Mouse (Mus musculus): ENCODE measurements around the gene Slc22a8.

The Slc22a8 gene

GRCm38 (mm10) chr19:8597269-8597668 is 6.2 kb downstream of the Slc22a8 start:
- DNase-seq (ENCODE audit: low spot score in 2 of 2), result no peak

DNA sequence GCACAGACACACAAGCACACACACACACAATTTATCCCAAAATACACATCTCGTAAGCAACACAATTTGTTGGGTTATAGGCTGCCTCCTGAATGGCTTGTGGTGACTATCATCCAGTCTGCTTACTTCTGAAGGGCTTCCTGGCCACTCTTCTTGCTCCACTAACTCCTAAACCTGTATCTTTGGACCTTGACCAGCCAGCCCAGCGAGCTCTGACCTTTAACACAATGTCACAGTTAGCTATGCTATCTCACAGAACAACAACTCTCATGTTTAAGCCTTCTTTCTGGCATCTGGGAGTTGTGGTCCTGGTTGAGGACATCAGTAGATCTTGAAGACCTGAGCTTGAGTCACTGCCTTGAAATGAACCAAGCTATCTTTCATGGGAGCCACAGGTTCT is 8.2 kb downstream of the Slc22a8 start:
- DNase-seq (ENCODE audit: low spot score in 2 of 2), result no peak

DNA sequence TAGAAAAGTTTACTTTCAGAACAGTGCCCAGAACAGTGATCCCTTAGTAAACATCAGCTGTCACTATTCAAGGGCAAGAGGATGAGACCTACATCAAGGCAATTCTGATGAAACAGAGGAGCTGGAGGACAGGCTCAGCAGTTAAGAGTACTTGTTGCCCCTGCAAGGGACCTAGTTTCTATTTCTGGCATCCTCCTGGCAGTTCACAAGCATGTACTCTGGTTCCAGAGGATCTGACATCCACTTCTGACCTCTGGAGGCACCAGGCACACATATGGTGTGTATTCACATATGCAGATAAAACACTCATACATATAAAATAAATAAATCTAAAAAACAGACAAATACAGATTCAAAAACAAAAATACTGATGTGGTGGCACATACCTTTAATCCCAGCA is 10.9 kb downstream of the Slc22a8 start:
- no peak for DNase-seq (ENCODE audit: low spot score in 2 of 2)

DNA sequence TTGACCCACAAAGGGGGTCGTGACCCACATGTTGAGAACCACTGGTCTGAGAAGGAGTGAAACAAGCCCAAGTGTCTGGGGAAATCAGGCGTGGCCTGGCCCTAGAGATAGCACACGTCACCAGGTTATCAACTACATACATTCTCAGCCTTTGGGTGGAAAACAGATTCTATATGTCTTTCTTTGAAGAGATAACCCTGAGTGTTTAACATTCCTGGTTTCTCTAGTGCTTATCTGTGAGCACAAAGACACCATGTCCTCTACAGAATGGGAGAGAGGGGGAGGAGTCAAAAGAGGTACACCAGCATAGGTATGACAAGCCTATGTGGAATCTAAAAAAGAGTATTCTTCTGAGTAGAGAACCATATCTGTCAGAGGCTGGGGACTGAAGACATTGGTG is 11.9 kb downstream of the Slc22a8 start:
- no peak for DNase-seq (ENCODE audit: low spot score in 2 of 2)

- DNase-seq (ENCODE audit: low spot score in 2 of 2), result no peak
Measured at GRCm38 (mm10) chr19:8604536-8605240, 13.6 kb downstream of the Slc22a8 start.

GRCm38 (mm10) chr19:8605241-8605558 is 14.1 kb downstream of the Slc22a8 start:
- DNase-seq (ENCODE audit: low spot score in 2 of 2), result no peak

DNA sequence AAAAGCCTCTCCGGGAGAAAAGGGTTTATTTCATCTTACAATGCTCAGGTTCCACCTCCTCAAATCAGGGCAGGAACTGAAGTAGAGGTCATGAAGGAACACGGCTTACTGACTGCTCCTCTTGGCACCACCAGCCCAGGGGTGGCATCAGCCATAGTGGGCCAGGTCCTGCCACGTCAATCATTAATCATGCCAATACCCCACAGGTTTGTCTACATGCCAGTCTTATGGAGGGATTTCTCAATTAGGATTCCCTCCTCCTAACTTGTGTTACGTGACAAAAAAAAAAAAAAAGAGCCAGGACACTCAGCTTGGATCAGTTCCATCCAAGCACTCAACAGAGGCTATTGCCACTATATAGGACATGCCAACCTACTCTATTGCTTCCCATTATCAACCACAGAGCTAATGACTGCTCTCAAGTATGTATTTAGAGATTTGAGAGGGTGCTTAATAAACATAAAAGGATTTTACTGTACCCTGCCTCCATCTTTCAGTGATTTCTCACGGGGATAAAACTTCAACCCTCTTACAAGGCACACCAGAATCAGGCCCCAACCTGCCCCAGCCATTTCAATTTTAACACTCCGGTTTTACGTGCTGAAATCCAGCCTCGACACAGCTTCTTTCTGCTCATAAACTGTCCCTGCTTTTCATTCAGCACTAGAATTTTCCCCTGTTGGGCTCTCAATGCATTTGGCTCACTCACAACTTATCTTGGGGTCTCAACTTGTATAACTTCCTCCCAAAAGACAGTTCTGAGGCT is 20.5 kb downstream of the Slc22a8 start:
- DNase-seq (ENCODE audit: low spot score in 2 of 2), result no peak

DNA sequence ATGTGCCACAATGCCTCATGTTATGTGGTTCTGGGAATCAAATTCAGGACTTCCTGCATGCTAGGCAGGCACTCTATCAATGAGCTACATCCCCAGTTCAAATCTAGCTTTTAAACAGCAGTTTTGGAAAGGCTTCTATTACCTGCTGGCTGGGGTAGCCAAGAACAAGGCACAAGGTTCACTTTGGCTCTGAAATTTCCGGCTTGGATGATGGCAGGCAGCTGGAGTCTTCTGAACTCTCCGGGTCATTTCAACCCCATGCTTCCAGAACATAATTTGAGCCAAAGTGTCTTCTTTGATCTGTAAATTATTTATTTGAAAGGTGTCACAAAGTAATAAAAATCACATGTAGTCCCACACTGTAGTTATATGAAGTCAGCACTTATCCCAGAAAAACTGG is 22.1 kb downstream of the Slc22a8 start:
- DNase-seq (ENCODE audit: low spot score in 2 of 2), result no peak

DNA sequence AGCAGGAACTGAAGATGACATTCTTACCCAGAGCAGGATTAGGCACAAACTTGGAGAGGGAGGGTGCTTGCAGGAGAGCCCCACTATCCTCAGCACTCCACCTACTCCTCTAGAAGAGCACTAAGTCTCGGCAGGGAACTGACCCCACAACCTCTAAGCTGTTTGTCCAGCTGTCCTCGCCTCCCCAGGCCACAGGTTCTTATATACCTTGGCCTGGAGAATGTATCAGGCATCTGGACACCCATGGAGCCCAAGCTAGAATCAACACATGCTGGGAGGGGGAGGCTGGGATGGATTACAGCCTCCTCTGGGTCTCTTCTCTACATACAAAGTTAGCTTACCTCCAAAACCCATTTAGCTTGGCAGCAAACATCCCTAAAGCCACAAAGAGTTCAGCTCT is 23.3 kb downstream of the Slc22a8 start:
- DNase-seq (ENCODE audit: low spot score in 2 of 2), result no peak

DNA sequence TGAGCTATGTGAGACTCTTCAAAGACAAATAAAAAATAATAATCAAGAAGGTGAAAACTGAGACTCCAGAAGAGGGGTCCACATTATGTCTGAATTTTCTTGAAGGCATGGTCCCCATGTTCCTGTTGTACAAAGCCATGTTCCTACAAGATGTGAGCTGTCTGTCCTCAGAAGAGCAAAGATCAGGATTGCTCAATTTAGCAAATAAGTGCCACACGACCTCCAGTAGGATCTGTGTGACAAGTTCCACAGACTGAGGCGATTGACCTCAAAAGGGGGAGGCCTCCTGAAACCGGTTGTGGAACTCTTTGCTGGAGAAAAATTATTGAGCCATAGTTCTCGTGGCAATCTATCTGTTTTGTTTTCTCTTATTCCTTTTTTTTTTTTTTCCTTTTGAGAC is 25.3 kb downstream of the Slc22a8 start:
- DNase-seq (ENCODE audit: low spot score in 2 of 2), result no peak

GRCm38 (mm10) chr19:8617904-8618303 is 26.9 kb downstream of the Slc22a8 start, which contains the start of gene Slc22a6:
TSS of gene Slc22a6 (plus strand) at chr19:8618039.
- no peak for DNase-seq (ENCODE audit: low spot score in 2 of 2)

DNA sequence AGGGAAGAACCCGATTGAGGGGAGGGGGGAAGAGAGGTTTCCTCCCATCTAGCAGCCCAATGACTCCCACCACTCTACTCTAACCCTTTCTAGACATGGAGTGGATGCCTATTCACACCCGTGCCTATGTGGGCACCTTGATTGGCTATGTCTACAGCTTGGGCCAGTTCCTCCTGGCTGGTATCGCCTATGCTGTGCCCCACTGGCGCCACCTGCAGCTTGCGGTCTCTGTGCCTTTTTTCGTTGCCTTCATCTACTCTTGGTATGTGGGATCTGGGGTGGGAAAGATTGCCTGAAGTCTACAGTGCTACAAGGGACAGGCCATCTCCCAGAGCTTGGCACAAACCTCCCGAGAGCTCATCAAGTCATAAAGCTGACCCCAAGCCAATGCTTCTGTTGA is 30.0 kb downstream of the Slc22a8 start:
- DNase-seq (ENCODE audit: low spot score in 2 of 2), result no peak

DNA sequence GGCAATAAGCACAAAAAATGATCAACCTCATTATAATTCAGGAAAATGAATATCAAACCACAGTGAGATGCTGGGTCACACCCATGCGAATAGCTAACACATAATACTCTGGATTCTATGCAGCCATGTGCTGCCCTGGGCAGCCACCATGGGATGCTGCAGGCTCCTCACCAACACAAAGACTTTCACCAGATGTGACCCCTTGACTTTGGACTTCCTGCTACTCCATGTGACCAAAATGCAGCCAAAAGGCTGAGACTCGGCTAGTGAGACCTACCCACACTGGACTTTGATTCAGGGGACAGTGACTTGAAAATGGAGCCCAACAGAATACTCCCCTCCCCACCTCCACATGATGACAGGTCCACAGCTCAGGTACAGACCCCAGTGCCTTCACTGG is 39.2 kb downstream of the Slc22a8 start:
- DNase-seq (ENCODE audit: low spot score in 2 of 2), result no peak

- DNase-seq (ENCODE audit: low spot score in 2 of 2), result no peak
Measured at GRCm38 (mm10) chr19:8630826-8631225, 39.8 kb downstream of the Slc22a8 start.

GRCm38 (mm10) chr19:8632029-8632428 is 41.0 kb downstream of the Slc22a8 start:
- DNase-seq (ENCODE audit: low spot score in 2 of 2), result no peak

DNA sequence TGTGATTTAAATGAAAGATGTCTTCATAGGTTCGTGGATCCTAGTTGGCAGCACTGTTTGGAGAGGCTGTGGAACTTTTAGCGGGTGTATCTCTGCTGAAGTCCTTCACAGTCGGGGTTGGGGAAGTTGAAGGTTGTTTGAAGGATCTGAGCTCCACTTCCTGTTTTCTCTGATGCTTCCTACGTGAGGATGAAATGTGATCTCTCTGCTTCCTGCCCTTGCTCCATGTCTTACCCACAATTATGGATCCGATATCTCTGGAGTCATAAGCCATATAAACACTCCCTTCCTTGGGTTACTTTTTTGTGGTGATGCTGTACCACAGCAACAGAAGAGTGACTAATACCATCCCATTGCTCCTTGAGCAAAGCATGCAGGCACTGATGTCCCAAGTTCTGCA is 51.0 kb downstream of the Slc22a8 start:
- no peak for DNase-seq (ENCODE audit: low spot score in 2 of 2)

DNA sequence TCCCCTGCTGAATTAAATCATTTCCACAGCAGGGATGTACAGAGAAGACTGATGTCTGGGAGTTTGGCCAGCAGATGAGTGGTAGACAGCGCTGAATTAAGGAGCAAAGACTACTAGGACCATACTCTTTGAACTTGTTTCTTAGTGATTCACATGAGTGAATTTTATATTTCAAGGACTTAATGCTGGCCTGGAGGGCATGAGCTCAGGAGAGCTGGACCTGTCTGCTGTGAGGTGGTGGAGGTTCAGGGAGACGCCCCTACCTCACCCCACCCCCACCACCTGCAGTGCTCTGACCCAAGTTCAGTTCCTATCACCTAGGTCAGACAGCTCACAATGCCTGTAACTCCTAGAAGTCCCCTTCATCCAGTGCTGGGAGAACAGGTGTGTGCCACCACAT is 55.3 kb downstream of the Slc22a8 start:
- no peak for DNase-seq (ENCODE audit: low spot score in 2 of 2)

GRCm38 (mm10) chr19:8655833-8656232 is 64.8 kb downstream of the Slc22a8 start:
- DNase-seq (ENCODE audit: low spot score in 2 of 2), result no peak

- DNase-seq (ENCODE audit: low spot score in 2 of 2), result no peak
Measured at GRCm38 (mm10) chr19:8656341-8656740, 65.3 kb downstream of the Slc22a8 start.

All from natural killer cell, adult 2 months (primary cell).